Mouse (Mus musculus) brain, embryonic 14.5 days (tissue): ENCODE data around the gene Fv1. TPM values are rescaled to one million over a fixed set of nuclear protein-coding genes. Genes with fewer than 3 reads are reported as not detected.
A peak's percentile ranks its signal among the peaks of the same experiment; 100 is the strongest.

Experiments used
- DNase-seq: peaks from one replicate; pipeline ENCODE4 v3.0.0-alpha.2; 2011; ENCODE audit warnings: low read depth
- CTCF ChIP-seq: fragments of 200-500 bp; IDR thresholded peaks from 2 replicates; pipeline ENCODE4 v1.5.1; 2012; ENCODE audit warnings: inconsistent platforms, mild to moderate bottlenecking, moderate library complexity, borderline replicate concordance; ENCODE audit not compliant: insufficient read depth, insufficient read length; ENCODE audit errors: extremely low read depth
- POLR2A ChIP-seq: fragments of 200-500 bp; IDR thresholded peaks from 2 replicates; pipeline ENCODE4 v1.6.1; 2012; ENCODE audit warnings: mild to moderate bottlenecking, inconsistent platforms, borderline replicate concordance; ENCODE audit not compliant: poor library complexity, insufficient read depth, insufficient read length, severe bottlenecking; ENCODE audit errors: extremely low read depth
- polyA plus RNA-seq: library from polyadenylated mRNA; depleted of rRNA; stranded (reverse); fragments of >200 nt; gene quantifications from 2 replicates; pipeline ENCODE4 v1.2.3, GENCODE M21; 2012; rRNA removed

The Fv1 gene
- polyA plus RNA-seq, 1 experiment, result 8.6 TPM

- DNase-seq, result no peak
- TF ChIP-seq CTCF (no peak), POLR2A (no peak)
These were observed 27.1 kb downstream of the Fv1 start for GRCm38 (mm10) chr4:147895815-147896330.

- no peak for TF ChIP-seq CTCF
- no peak for TF ChIP-seq POLR2A
- no peak for DNase-seq
These were observed 27.6 kb downstream of the Fv1 start for GRCm38 (mm10) chr4:147896411-147896810.

GRCm38 (mm10) chr4:147897348-147897747 is 28.6 kb downstream of the Fv1 start:
- no peak for DNase-seq
- TF ChIP-seq POLR2A, result no peak
- TF ChIP-seq CTCF, result no peak

GRCm38 (mm10) chr4:147900452-147900851 is 31.7 kb downstream of the Fv1 start:
- TF ChIP-seq POLR2A (no peak), CTCF (no peak)
- DNase-seq, result no peak

- no peak for DNase-seq
- no peak for TF ChIP-seq POLR2A
- TF ChIP-seq CTCF, result no peak
These were observed 34.2 kb downstream of the Fv1 start for GRCm38 (mm10) chr4:147902906-147903500.

- TF ChIP-seq POLR2A (no peak), CTCF (no peak)
- DNase-seq, result no peak
These were observed 34.8 kb downstream of the Fv1 start for GRCm38 (mm10) chr4:147903601-147904000.

- DNase-seq, result peak; percentile 97
- TF ChIP-seq CTCF (no peak), POLR2A (peak; percentile 51; the same call in 1 of the 2 replicates)
These were observed 35.7 kb downstream of the Fv1 start, which contains the start of gene Mfn2 for GRCm38 (mm10) chr4:147904313-147905089. Mfn2 (minus strand) TSS chr4:147904704.

- DNase-seq, result no peak
- no peak for TF ChIP-seq CTCF
- peak; percentile 42; the same call in 1 of the 2 replicates for TF ChIP-seq POLR2A
These were observed 36.4 kb downstream of the Fv1 start for GRCm38 (mm10) chr4:147905090-147905659.

- TF ChIP-seq CTCF (no peak), POLR2A (no peak)
- DNase-seq, result no peak
These were observed 37.5 kb downstream of the Fv1 start for GRCm38 (mm10) chr4:147906230-147906629.

GRCm38 (mm10) chr4:147909486-147909885 is 40.7 kb downstream of the Fv1 start:
- DNase-seq, result no peak
- TF ChIP-seq CTCF (no peak), POLR2A (no peak)

- DNase-seq, result peak; percentile 45
- TF ChIP-seq CTCF (peak; percentile 56; the same call in 1 of the 2 replicates), POLR2A (no peak)
These were observed 49.8 kb downstream of the Fv1 start for GRCm38 (mm10) chr4:147918459-147919121.

Other genes starting within 250 kb of the Fv1 start
- gene Zfp979, start 226.5 kb upstream of the Fv1 start, polyA plus RNA-seq, result 0.59 and 1.1 TPM in 2 replicates
- gene Zfp534, start 166.4 kb upstream of the Fv1 start, polyA plus RNA-seq, result not detected in 2 replicates
- 2.7 TPM in 2 replicates for gene Zfp984, start 59.2 kb upstream of the Fv1 start, polyA plus RNA-seq
- gene Zfp933, start 20.6 kb upstream of the Fv1 start, polyA plus RNA-seq, result 6.7 and 8.4 TPM in 2 replicates
- 82.1 and 132 TPM in 2 replicates for gene Miip, start 163 bp upstream of the Fv1 start, polyA plus RNA-seq
- 61.7 and 84.6 TPM in 2 replicates for gene Mfn2, start 35.7 kb downstream of the Fv1 start, polyA plus RNA-seq
- gene Plod1, start 67.8 kb downstream of the Fv1 start, polyA plus RNA-seq, result 19.7 and 25.3 TPM in 2 replicates
- gene 2510039O18Rik, start 71.9 kb downstream of the Fv1 start, polyA plus RNA-seq, result 56.2 and 63.5 TPM in 2 replicates
- not detected in 2 replicates for gene Nppb, start 116.8 kb downstream of the Fv1 start, polyA plus RNA-seq
- gene Nppa, start 131.7 kb downstream of the Fv1 start, polyA plus RNA-seq, result 0.85 and 1.1 TPM in 2 replicates
- gene Clcn6, start 169.8 kb downstream of the Fv1 start, polyA plus RNA-seq, result 57.2 and 64.1 TPM in 2 replicates
- gene Mthfr, start 170.1 kb downstream of the Fv1 start, polyA plus RNA-seq, result 38.6 and 39.4 TPM in 2 replicates
- 4.6 and 5.7 TPM in 2 replicates for gene Agtrap, start 219.1 kb downstream of the Fv1 start, polyA plus RNA-seq